ENCODE assay signal across 7 mouse cellular contexts in the genomic region with DNA sequence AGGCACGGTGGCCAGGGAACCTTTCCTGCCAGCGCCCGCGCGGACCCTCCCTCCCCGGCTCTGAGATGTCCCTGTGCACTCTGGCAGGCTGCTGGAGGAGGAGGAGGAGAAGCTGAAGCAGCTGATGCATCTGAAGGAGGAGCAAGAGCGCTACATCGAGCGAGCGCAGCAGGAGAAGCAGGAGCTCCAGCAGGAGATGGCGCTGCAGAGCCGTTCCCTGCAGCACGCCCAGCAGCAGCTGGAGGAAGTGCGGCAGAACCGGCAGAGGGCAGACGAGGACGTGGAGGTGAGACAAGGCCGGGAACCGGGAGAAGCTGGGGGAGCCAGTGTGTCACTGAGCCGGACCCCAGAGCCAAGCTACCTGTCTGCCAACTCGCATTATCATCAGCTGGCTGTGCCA. TPM values are rescaled to one million over a fixed set of nuclear protein-coding genes. Genes with fewer than 3 reads are reported as not detected.
DNase-seq lines count a peak whose midpoint lies in the region; ATAC-seq and TF ChIP-seq lines count a peak whose summit lies in the region.

No protein-coding gene starts in this region.

- no peak overlapping the region; the same call in 1 of the 2 replicates for H3K9ac ChIP-seq in embryonic facial prominence, embryonic 12.5 days
- no peak overlapping the region for H3K9ac ChIP-seq in heart, adult 2 months (ENCODE audit: low read depth, low read length)
- peak overlapping the region; percentile 56 for H3K9ac ChIP-seq in limb, embryonic 11.5 days (ENCODE audit: low read length)
- peak overlapping the region; percentile 48 for H3K9ac ChIP-seq in midbrain, embryonic 15.5 days

- H3K4me3 ChIP-seq in embryonic facial prominence, embryonic 12.5 days, result peak overlapping the region; percentile 29
- H3K4me3 ChIP-seq in heart, adult 2 months, result no peak overlapping the region
- H3K4me3 ChIP-seq in kidney, adult 2 months (ENCODE audit: insufficient read depth, low read depth, low read length), result no peak overlapping the region
- peak overlapping the region; percentile 29 for H3K4me3 ChIP-seq in limb, embryonic 11.5 days (ENCODE audit: low read depth, low read length)
- H3K4me3 ChIP-seq in midbrain, embryonic 15.5 days, result peak overlapping the region; percentile 37

- peak; percentile 94 for DNase-seq in adrenal gland, postnatal 10 days
- DNase-seq in heart, adult 2 months, result peak; percentile 93 to 94
- peak; percentile 95 for DNase-seq in kidney, adult 2 months
- peak; percentile 94 for DNase-seq in limb, embryonic 11.5 days (ENCODE audit: low spot score)
- peak; percentile 76 to 85 for DNase-seq in spleen, adult 18-20 months

- peak overlapping the region; percentile 63 for H3K4me2 ChIP-seq in embryonic facial prominence, embryonic 12.5 days (replicated peaks)
- H3K4me2 ChIP-seq in limb, embryonic 11.5 days (ENCODE audit: low read depth, severe bottlenecking), result peak overlapping the region; percentile 71
- H3K4me2 ChIP-seq in midbrain, embryonic 15.5 days, result peak overlapping the region; percentile 65

- ATAC-seq in embryonic facial prominence, embryonic 12.5 days (ENCODE audit: insufficient number of reproducible peaks, insufficient read depth, low FRiP score, low TSS enrichment), result peak; percentile 13; the same call in 1 of the 2 replicates
- 0 out of 2 replicates have a peak, but pooled peaks have one; percentile 24 for ATAC-seq in limb, embryonic 11.5 days (ENCODE audit: insufficient number of reproducible peaks, low FRiP score, low TSS enrichment, low read depth)
- peak; percentile 45 for ATAC-seq in midbrain, embryonic 15.5 days (replicated peaks)

- no peaks in the 10 kb centered on the region for H3K27me3 ChIP-seq in embryonic facial prominence, embryonic 12.5 days
- no peaks in the 10 kb centered on the region for H3K27me3 ChIP-seq in heart, adult 2 months (ENCODE audit: control insufficient read depth, insufficient read depth, low read length)
- H3K27me3 ChIP-seq in kidney, adult 2 months (replicated peaks; ENCODE audit: control insufficient read depth, insufficient read depth, low read length), result no peaks in the 10 kb centered on the region
- H3K27me3 ChIP-seq in limb, embryonic 11.5 days (ENCODE audit: control insufficient read depth, insufficient read depth, low read length), result no peaks in the 10 kb centered on the region
- H3K27me3 ChIP-seq in midbrain, embryonic 15.5 days (replicated peaks), result no peaks in the 10 kb centered on the region

- 0 out of 2 replicates have a peak overlapping the region, but pooled peaks have one; percentile 32 for H3K27ac ChIP-seq in embryonic facial prominence, embryonic 12.5 days
- no peak overlapping the region; the same call in 1 of the 2 replicates for H3K27ac ChIP-seq in heart, adult 2 months
- H3K27ac ChIP-seq in kidney, adult 2 months (ENCODE audit: insufficient read depth, low read depth, low read length), result no peak overlapping the region
- 0 out of 2 replicates have a peak overlapping the region, but pooled peaks have one; percentile 2 for H3K27ac ChIP-seq in limb, embryonic 11.5 days (replicated peaks; ENCODE audit: low read depth, low read length)
- peak overlapping the region; percentile 49; the same call in 1 of the 2 replicates for H3K27ac ChIP-seq in midbrain, embryonic 15.5 days

- intact Hi-C loops in heart, adult 2 months (cut with DNase I), result loop anchor here (1.0 to 5.0 kb wide), 2 partner anchors 83 to 141 kb away; partner anchors contain the start of gene Tulp1

- under 1% methylated on average over 21 of the region's 21 CpGs for WGBS in embryonic facial prominence, embryonic 12.5 days
- 7% methylated on average over 21 of the region's 21 CpGs for WGBS in heart, adult 2 months
- 3% methylated on average over 21 of the region's 21 CpGs for WGBS in kidney, adult 2 months
- 1% methylated on average over 21 of the region's 21 CpGs for WGBS in limb, embryonic 11.5 days
- WGBS in midbrain, embryonic 15.5 days, result 2% methylated on average over 21 of the region's 21 CpGs

- TF ChIP-seq POLR2A in heart, adult 2 months (IDR thresholded peaks at IDR 0.05; ENCODE audit: insufficient read depth, low read depth, low read length), result no peak
- no peak for TF ChIP-seq POLR2A in kidney, adult 2 months (IDR thresholded peaks at IDR 0.05; ENCODE audit: low read depth, low read length)

- no peaks in the 10 kb centered on the region for H3K9me3 ChIP-seq in embryonic facial prominence, embryonic 12.5 days
- no peaks in the 10 kb centered on the region for H3K9me3 ChIP-seq in limb, embryonic 11.5 days (ENCODE audit: control insufficient read depth, low read length)
- H3K9me3 ChIP-seq in midbrain, embryonic 15.5 days, result no peaks in the 10 kb centered on the region

- no peak; the same call in 1 of the 2 replicates for TF ChIP-seq CTCF in heart, adult 2 months (IDR thresholded peaks at IDR 0.05)
- peak; percentile 99; the same call in 1 of the 2 replicates for TF ChIP-seq CTCF in kidney, adult 2 months (conservative IDR thresholded peaks at IDR 0.05; ENCODE audit: insufficient read depth, insufficient read length, low read depth, low read length)

- no peaks in the 10 kb centered on the region for H3K79me2 ChIP-seq in heart, adult 2 months (replicated peaks; ENCODE audit: control insufficient read depth, insufficient read depth, low read length)

- no peaks in the 10 kb centered on the region for H3K36me3 ChIP-seq in embryonic facial prominence, embryonic 12.5 days
- no peaks in the 10 kb centered on the region for H3K36me3 ChIP-seq in heart, adult 2 months (ENCODE audit: control insufficient read depth, insufficient read depth, low read length)
- H3K36me3 ChIP-seq in kidney, adult 2 months (ENCODE audit: control insufficient read depth, insufficient read depth, low read length), result no peaks in the 10 kb centered on the region
- H3K36me3 ChIP-seq in limb, embryonic 11.5 days (ENCODE audit: control insufficient read depth, insufficient read depth, low read length), result no peaks in the 10 kb centered on the region; the same call in 1 of the 2 replicates
- no peaks in the 10 kb centered on the region for H3K36me3 ChIP-seq in midbrain, embryonic 15.5 days (replicated peaks)

- peak; percentile 98 for TF ChIP-seq EP300 in heart, adult 2 months (IDR thresholded peaks at IDR 0.05; ENCODE audit: insufficient read depth, low read depth, low read length)

- peaks cover 20% of the 10 kb centered on the region for H3K4me1 ChIP-seq in embryonic facial prominence, embryonic 12.5 days
- peaks cover 4% of the 10 kb centered on the region for H3K4me1 ChIP-seq in heart, adult 2 months (ENCODE audit: control insufficient read depth, insufficient read depth, low read length)
- H3K4me1 ChIP-seq in kidney, adult 2 months (ENCODE audit: control insufficient read depth, insufficient read depth, low read length), result peaks cover 3% of the 10 kb centered on the region; the same call in 1 of the 2 replicates
- peaks cover 15% of the 10 kb centered on the region; the same call in 1 of the 2 replicates for H3K4me1 ChIP-seq in limb, embryonic 11.5 days (ENCODE audit: control insufficient read depth, insufficient read depth, low read length)
- H3K4me1 ChIP-seq in midbrain, embryonic 15.5 days, result peaks cover 18% of the 10 kb centered on the region

RNA-seq across cellular contexts. Expression of gene Ppard, which starts 6.5 kb away (rescaled TPM):
- 10 to 100 TPM; 29.8 to 30.2 TPM for total RNA-seq in adrenal gland, postnatal 10 days (2021)
- 2.5 and 3.2 TPM in 2 replicates for polyA plus RNA-seq in embryonic facial prominence, embryonic 12.5 days (2016; fragmentation: Nextera tagmentation; extraction: Ambion mirVana)
- total RNA-seq in heart, adult 2 months (2021), result 10 to 100 TPM; 31.5 to 35.9 TPM
- polyA plus RNA-seq in heart, adult 2 months (2012; rRNA removed), result 31.2 and 33.0 TPM in 2 replicates
- polyA plus RNA-seq in kidney, adult 2 months (2012; rRNA removed), result 27.5 and 28.0 TPM in 2 replicates
- 2.3 and 2.7 TPM in 2 replicates for polyA plus RNA-seq in limb, embryonic 11.5 days (2014; fragmentation: Nextera tagmentation; extraction: Ambion mirVana)
- polyA plus RNA-seq in midbrain, embryonic 15.5 days (2015; fragmentation: Nextera tagmentation; extraction: Ambion mirVana), result 1.8 TPM in 2 replicates

RNA-seq across cellular contexts. Expression of gene Def6, which starts 18.4 kb away (rescaled TPM):
- 1 to 10 TPM; 4.7 to 6.7 TPM for total RNA-seq in adrenal gland, postnatal 10 days (2021)
- polyA plus RNA-seq in embryonic facial prominence, embryonic 12.5 days (2016; fragmentation: Nextera tagmentation; extraction: Ambion mirVana), result 9.0 and 9.2 TPM in 2 replicates
- 1 to 10 TPM; 2.9 to 4.5 TPM for total RNA-seq in heart, adult 2 months (2021)
- 3.4 and 4.0 TPM in 2 replicates for polyA plus RNA-seq in heart, adult 2 months (2012; rRNA removed)
- 4.7 and 7.5 TPM in 2 replicates for polyA plus RNA-seq in kidney, adult 2 months (2012; rRNA removed)
- 4.5 and 5.6 TPM in 2 replicates for polyA plus RNA-seq in limb, embryonic 11.5 days (2014; fragmentation: Nextera tagmentation; extraction: Ambion mirVana)
- 5.3 and 7.3 TPM in 2 replicates for polyA plus RNA-seq in midbrain, embryonic 15.5 days (2015; fragmentation: Nextera tagmentation; extraction: Ambion mirVana)

RNA-seq across cellular contexts. Expression of gene Zfp523, which starts 49.1 kb away (rescaled TPM):
- 10 to 100 TPM; 31.3 to 39.3 TPM for total RNA-seq in adrenal gland, postnatal 10 days (2021)
- 51.9 and 52.8 TPM in 2 replicates for polyA plus RNA-seq in embryonic facial prominence, embryonic 12.5 days (2016; fragmentation: Nextera tagmentation; extraction: Ambion mirVana)
- total RNA-seq in heart, adult 2 months (2021), result 10 to 100 TPM; 12.4 to 12.5 TPM
- 22.9 and 30.8 TPM in 2 replicates for polyA plus RNA-seq in heart, adult 2 months (2012; rRNA removed)
- 54.1 and 63.7 TPM in 2 replicates for polyA plus RNA-seq in kidney, adult 2 months (2012; rRNA removed)
- polyA plus RNA-seq in limb, embryonic 11.5 days (2014; fragmentation: Nextera tagmentation; extraction: Ambion mirVana), result 34.0 and 35.4 TPM in 2 replicates
- 53.4 and 55.0 TPM in 2 replicates for polyA plus RNA-seq in midbrain, embryonic 15.5 days (2015; fragmentation: Nextera tagmentation; extraction: Ambion mirVana)

Comparison
In these comparisons a context has a peak if more than half of its experiments do, and no peak if none do; other contexts are left out.
1. H3K27ac ChIP-seq: peak in embryonic facial prominence, embryonic 12.5 days (single experiment), limb, embryonic 11.5 days (single experiment) and midbrain, embryonic 15.5 days (single experiment); none in heart, adult 2 months (single experiment) and kidney, adult 2 months (single experiment).
2. H3K4me3 ChIP-seq: peak in embryonic facial prominence, embryonic 12.5 days (single experiment), limb, embryonic 11.5 days (single experiment) and midbrain, embryonic 15.5 days (single experiment); none in heart, adult 2 months (single experiment) and kidney, adult 2 months (single experiment).
3. H3K9ac ChIP-seq: peak in limb, embryonic 11.5 days (single experiment) and midbrain, embryonic 15.5 days (single experiment); none in embryonic facial prominence, embryonic 12.5 days (single experiment) and heart, adult 2 months (single experiment).
4. Peak in every context shown above with its lines, with median percentiles within 50 percentile points of each other: DNase-seq, ATAC-seq and H3K4me2 ChIP-seq.